Mouse (Mus musculus) embryonic fibroblast, embryonic 13.5 days (primary cell): ENCODE measurements around the gene Gbp9.

Experiments used
- CTCF ChIP-seq: IDR thresholded peaks from 2 replicates; pipeline ENCODE4 v1.5.1; 2011; ENCODE audit warnings: mild to moderate bottlenecking, control low read depth, low read length, moderate library complexity, borderline replicate concordance; ENCODE audit not compliant: insufficient read depth
- POLR2A ChIP-seq: IDR thresholded peaks from 2 replicates; pipeline ENCODE4 v1.6.1; 2011; ENCODE audit warnings: low read depth, mild to moderate bottlenecking, control low read depth, low read length, moderate library complexity

GRCm38 (mm10) chr5:105032362-105032761 is 107.0 kb downstream of the Gbp9 start:
- no peak for TF ChIP-seq POLR2A
- no peak for TF ChIP-seq CTCF
